Mouse (Mus musculus): Measurements from ENCODE around the gene Hip1r.

DNA sequence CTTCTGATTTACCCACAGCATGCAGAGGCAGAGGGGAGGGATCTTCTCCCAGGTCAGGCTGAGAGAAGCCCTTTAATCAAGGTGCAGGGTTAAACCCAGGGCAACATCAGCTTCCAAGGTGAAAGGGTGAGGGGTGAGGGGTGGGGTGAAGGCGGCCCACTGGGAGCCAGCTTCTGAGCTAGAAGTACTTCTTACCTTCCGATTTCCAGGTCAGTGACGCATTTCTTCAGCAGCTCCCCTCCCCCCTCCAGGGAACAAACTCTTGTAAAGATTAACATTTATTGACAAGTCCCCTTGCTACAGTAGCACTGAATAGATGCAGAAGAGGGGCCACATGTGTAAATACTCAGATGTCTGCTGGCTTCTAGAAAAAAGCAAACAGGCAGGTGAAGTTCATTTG, 3.8 kb downstream of the Hip1r start:
- TF ChIP-seq CTCF (IDR thresholded peaks at IDR 0.05; ENCODE audit: control insufficient read depth, insufficient read depth, low read length) (no peak), POLR2A (IDR thresholded peaks at IDR 0.05; ENCODE audit: borderline replicate concordance, control insufficient read depth, low read depth, low read length) (no peak)

All from bone marrow, adult 2 months (tissue).